Mouse (Mus musculus): ENCODE measurements around the gene Fam219b. TPM values are rescaled to one million over a fixed set of nuclear protein-coding genes. Genes with fewer than 3 reads are reported as not detected.

Gene Fam219b
- polyA plus RNA-seq, 1 experiment from 2014 or later, result 18.2 TPM

DNA sequence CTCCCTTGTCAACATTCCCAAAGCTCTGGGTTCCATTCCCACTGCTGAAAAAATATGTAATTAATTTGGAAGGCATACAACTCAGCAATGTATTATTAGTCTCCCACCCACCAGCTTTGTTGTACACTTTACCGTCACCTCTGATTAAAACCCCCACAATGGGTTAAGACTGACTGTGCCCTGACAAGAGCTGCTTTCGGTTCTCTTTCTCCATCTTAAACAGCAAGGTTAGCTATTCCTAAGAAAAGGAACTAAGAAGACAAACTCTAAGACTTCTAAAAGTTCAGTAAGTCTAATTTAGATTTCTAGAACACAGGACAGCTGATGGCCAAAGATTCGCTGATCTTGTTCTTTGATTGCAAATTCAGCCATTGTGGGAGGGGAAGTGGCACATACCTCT is 19.9 kb downstream of the Fam219b start:
- Histone ChIP-seq H3K9me3 (no peaks in the 10 kb centered on the region), H3K4me3 (replicated peaks) (no peak overlapping the region), H3K27ac (no peak overlapping the region), H3K4me1 (peaks cover 26% of the 10 kb centered on the region), H3K36me3 (replicated peaks) (no peaks in the 10 kb centered on the region), H3K9ac (no peak overlapping the region), H3K27me3 (no peaks in the 10 kb centered on the region), H3K4me2 (no peak overlapping the region)
- WGBS, result 74% methylated on average over 3 of the region's 3 CpGs
- no peak for ATAC-seq (ENCODE audit: low FRiP score)

DNA sequence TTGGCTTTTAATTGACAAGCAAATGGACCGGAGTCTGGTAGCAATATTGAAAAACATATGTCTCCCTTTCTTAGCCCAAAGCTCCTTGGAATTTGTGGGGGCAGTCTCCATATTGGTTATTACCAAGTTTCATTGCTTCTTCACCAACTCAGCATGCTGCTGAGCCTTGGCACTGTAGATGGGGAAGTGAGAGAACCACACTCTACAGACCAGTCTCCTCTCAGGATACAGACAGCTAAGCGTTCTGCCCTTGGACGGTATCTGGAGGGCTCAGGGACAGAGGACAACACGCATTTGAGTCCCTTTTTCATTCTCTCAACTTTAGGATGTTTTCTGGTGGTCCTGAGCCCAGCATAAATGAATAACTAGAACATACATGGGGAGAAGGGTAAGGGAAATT is 21.3 kb downstream of the Fam219b start:
- Histone ChIP-seq H3K27me3 (no peaks in the 10 kb centered on the region), H3K36me3 (replicated peaks) (no peaks in the 10 kb centered on the region), H3K27ac (no peak overlapping the region), H3K4me3 (replicated peaks) (no peak overlapping the region), H3K4me2 (no peak overlapping the region), H3K9me3 (no peaks in the 10 kb centered on the region), H3K9ac (no peak overlapping the region), H3K4me1 (peaks cover 33% of the 10 kb centered on the region)
- ATAC-seq (ENCODE audit: low FRiP score), result no peak
- 88% methylated on average over 4 of the region's 4 CpGs for WGBS

DNA sequence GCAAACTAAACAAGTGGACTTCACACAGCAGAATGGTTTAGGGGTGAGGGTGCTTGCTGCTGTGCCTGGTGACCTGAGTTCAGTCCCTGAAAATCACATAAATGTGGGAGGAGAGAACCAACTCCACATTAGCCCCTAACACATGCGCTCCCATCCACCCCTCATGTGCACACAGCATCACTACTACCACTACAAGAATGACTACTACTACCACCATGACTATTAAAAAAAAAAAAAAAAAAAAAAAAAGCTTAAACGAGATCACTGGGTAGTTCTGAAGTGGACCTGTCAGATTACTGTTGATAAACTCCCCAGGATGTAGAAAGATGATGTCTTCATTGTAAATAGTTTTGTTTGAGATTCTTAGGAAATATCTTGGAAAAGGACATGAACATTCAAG is 22.2 kb downstream of the Fam219b start:
- Histone ChIP-seq H3K4me3 (replicated peaks) (no peak overlapping the region), H3K27me3 (no peaks in the 10 kb centered on the region), H3K9me3 (no peaks in the 10 kb centered on the region), H3K9ac (no peak overlapping the region), H3K36me3 (replicated peaks) (no peaks in the 10 kb centered on the region), H3K4me2 (no peak overlapping the region), H3K27ac (no peak overlapping the region), H3K4me1 (peaks cover 26% of the 10 kb centered on the region)
- no peak for ATAC-seq (ENCODE audit: low FRiP score)
- 81% methylated on average over 2 of the region's 2 CpGs for WGBS

DNA sequence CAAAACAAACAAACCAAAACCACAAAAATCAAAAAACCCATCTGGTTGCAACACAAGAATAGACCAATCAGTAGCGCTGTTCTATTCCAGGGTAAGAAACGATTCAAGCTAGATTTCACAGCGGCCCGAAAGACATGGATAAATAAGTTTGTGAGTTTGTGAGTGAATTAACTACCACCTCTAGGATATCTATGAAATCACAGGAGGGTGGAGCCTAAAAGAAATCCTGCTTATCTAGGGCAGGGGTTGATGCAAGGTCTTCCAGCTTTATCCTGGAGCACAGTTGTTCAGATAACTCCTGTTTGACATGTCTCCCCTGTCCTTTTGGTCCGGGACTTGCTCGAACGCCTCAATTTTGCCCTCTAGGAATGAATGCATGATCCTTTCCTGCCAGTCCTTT is 22.9 kb downstream of the Fam219b start:
- H3K27ac ChIP-seq, result peak overlapping the region; percentile 76
- H3K9ac ChIP-seq, result peak overlapping the region; percentile 62
- H3K4me3 ChIP-seq (replicated peaks), result peak overlapping the region; percentile 64
- peaks cover 25% of the 10 kb centered on the region for H3K4me1 ChIP-seq
- H3K36me3 ChIP-seq (replicated peaks), result no peaks in the 10 kb centered on the region
- ATAC-seq (ENCODE audit: low FRiP score), result no peak; the same call in 1 of the 2 replicates
- H3K4me2 ChIP-seq, result peak overlapping the region; percentile 81
- no peaks in the 10 kb centered on the region for H3K9me3 ChIP-seq
- no peaks in the 10 kb centered on the region for H3K27me3 ChIP-seq
- 27% methylated on average over 7 of the region's 7 CpGs for WGBS

DNA sequence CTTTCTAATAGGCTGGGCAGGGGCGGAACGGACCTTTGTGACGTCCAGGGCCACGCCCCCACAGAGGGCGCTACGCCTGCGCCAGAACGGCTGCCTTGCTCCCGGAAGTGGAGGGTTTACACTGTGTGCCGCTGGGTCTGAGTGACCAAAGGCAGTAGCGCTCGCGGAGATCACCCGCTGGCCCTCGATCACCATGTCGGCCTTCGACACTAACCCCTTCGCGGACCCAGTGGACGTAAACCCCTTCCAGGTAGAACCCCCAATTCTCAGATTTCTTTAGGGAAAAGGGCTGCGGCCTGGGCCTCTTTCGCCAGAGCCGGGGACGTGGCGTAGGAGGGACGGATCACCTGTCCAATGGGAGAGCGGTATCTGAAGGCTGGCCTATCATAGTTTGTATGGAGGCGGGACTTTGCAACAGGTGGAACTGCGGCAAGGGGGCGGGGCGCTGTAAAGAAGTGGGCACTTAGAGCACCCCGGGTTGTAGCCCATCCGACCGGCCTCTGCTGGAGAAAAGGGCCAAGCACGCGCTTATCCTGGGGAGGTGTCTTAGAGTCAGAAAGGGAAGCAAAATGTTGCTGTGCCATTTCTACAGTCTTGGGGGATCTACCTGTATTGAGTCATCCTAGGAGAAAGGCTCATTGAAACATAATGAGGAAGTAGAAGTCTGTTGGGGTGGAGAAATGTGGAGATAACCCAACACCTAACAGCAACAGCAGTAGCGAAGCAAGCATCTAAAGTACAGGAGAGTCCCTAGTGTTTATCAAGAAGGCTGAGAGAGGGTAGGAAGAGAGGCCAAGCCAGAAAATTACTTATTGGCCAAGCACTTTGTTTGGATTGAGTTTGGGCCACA is 23.8 kb downstream of the Fam219b start, which contains the start of gene Scamp2:
Gene Scamp2 (plus strand): TSS at position 83 of the 850 bp plus-strand sequence.
- H3K4me3 ChIP-seq (replicated peaks), result peak within 1 kb of the TSS; percentile 64
- no peaks in the 10 kb centered on the region for H3K36me3 ChIP-seq (replicated peaks)
- ATAC-seq (ENCODE audit: low FRiP score), result peak; percentile 100
- peak within 1 kb of the TSS; percentile 76 for H3K27ac ChIP-seq
- under 1% methylated on average over 37 of the region's 37 CpGs for whole genome bisulfite sequencing
- H3K27me3 ChIP-seq, result no peaks in the 10 kb centered on the region
- peak within 1 kb of the TSS; percentile 81 for H3K4me2 ChIP-seq
- H3K9ac ChIP-seq, result peak within 1 kb of the TSS; percentile 62
- H3K4me1 ChIP-seq, result peaks cover 33% of the 10 kb centered on the region
- no peaks in the 10 kb centered on the region for H3K9me3 ChIP-seq

DNA sequence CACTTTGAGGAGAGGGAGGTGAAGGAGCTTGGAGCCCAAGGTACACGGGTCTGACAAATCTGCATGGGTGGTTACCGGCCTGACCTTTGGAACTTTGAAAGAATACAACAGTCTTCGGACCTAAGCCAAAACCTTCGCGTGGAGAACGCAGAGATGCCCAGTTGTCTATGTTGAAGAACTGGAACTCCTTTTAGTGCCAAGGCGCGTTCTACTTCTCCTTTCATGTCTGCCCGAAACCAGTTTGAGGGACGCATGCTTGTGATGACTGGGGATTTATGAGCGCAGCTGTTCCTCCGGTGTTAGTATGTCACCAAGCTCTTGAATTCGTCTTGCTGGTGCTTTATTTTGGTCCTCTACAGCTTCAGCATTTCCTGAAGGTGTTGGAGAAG is 24.4 kb downstream of the Fam219b start:
- Histone ChIP-seq H3K9ac (0 out of 2 replicates have a peak overlapping the region, but pooled peaks have one; percentile 62), H3K36me3 (replicated peaks) (no peaks in the 10 kb centered on the region), H3K27me3 (no peaks in the 10 kb centered on the region), H3K4me1 (peaks cover 34% of the 10 kb centered on the region), H3K9me3 (no peaks in the 10 kb centered on the region), H3K4me2 (peak overlapping the region; percentile 81), H3K4me3 (replicated peaks) (peak overlapping the region; percentile 64), H3K27ac (no peak overlapping the region)
- 86% methylated on average over 13 of the region's 13 CpGs for WGBS
- ATAC-seq (ENCODE audit: low FRiP score), result no peak

DNA sequence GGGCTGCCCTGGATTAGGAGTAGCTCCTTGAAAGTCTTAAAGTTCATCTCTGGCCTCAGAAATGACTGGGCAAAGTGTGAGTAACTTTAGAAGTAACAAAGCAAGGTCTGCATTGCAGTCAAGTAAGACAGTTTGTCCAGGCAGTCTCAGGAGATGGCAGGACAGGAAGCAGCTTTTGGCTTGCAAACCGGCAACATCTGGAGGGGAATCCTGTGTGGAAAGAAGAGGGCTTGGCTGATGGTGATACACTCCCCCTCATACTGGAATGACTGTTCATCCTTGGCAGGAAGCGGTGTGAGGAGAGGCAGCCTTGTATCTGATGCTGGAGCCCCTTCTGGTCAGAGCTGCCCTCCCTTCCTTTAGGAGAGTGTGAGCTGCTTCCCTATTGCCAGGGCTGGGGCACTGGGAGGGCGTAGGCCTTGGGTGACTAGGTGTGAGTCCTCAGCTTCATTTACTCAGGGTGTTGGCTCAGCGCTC is 25.6 kb downstream of the Fam219b start:
- H3K4me3 ChIP-seq (replicated peaks), result no peak overlapping the region
- H3K27me3 ChIP-seq, result no peaks in the 10 kb centered on the region
- no peak overlapping the region for H3K4me2 ChIP-seq
- H3K9me3 ChIP-seq, result no peaks in the 10 kb centered on the region
- H3K9ac ChIP-seq, result no peak overlapping the region
- WGBS, result 89% methylated on average over 4 of the region's 4 CpGs
- ATAC-seq (ENCODE audit: low FRiP score), result no peak
- H3K36me3 ChIP-seq (replicated peaks), result peaks cover 4% of the 10 kb centered on the region
- H3K4me1 ChIP-seq, result peaks cover 34% of the 10 kb centered on the region
- no peak overlapping the region for H3K27ac ChIP-seq

DNA sequence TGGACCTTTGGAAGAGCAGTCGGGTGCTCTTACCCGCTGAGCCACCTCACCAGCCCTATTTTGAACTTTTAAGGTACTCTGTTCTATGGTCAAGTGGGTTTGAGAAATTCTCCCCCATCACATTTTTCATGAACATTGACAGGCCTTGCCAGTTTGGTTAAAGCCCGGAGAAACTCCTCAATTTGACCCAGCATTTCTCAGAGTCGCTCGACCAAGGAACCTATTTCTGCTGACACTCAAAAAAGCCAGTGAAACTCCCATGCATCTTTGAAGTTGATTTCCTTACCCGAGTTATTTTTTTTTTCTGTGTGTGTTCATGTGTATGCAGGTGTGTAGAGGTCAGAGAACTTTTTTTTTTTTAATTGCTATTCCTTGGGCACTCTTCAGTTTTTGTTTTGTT is 27.3 kb downstream of the Fam219b start:
- WGBS, result 93% methylated on average over 6 of the region's 6 CpGs
- H3K4me3 ChIP-seq (replicated peaks), result no peak overlapping the region
- H3K9ac ChIP-seq, result no peak overlapping the region
- H3K4me2 ChIP-seq, result no peak overlapping the region
- peaks cover 21% of the 10 kb centered on the region for H3K36me3 ChIP-seq (replicated peaks)
- H3K27ac ChIP-seq, result no peak overlapping the region
- ATAC-seq (ENCODE audit: low FRiP score), result no peak
- H3K27me3 ChIP-seq, result no peaks in the 10 kb centered on the region
- peaks cover 34% of the 10 kb centered on the region for H3K4me1 ChIP-seq
- no peaks in the 10 kb centered on the region for H3K9me3 ChIP-seq

DNA sequence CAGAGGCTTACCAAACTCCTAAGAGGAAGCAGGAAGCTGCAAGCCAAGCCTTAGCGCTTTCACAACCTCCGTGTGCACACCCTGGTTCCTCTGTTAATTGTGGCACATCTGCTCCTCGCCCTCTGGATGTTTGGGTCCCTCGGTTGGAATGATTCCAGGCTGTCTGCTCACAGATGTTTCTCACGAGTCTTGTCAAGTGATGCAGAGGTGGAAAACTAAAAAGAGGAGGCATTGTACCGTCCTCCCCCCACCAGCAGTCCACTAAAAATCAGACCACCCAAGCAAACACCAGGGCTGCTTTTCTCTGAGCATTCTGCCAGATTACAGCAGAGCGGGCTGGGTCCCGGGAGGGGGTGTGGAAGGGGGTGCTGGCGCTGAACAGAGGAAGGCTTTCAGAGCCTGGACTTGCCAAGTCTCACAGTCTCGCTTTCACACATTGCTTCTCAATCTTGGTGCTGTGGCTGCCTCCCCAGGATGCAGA is 28.5 kb downstream of the Fam219b start:
- no peaks in the 10 kb centered on the region for H3K9me3 ChIP-seq
- H3K27me3 ChIP-seq, result no peaks in the 10 kb centered on the region
- no peak overlapping the region for H3K4me3 ChIP-seq (replicated peaks)
- H3K4me1 ChIP-seq, result peaks cover 30% of the 10 kb centered on the region
- H3K36me3 ChIP-seq (replicated peaks), result peaks cover 26% of the 10 kb centered on the region
- H3K9ac ChIP-seq, result peak overlapping the region; percentile 12; the same call in 1 of the 2 replicates
- no peak overlapping the region for H3K4me2 ChIP-seq
- no peak for ATAC-seq (ENCODE audit: low FRiP score)
- WGBS, result 69% methylated on average over 10 of the region's 10 CpGs
- H3K27ac ChIP-seq, result no peak overlapping the region

DNA sequence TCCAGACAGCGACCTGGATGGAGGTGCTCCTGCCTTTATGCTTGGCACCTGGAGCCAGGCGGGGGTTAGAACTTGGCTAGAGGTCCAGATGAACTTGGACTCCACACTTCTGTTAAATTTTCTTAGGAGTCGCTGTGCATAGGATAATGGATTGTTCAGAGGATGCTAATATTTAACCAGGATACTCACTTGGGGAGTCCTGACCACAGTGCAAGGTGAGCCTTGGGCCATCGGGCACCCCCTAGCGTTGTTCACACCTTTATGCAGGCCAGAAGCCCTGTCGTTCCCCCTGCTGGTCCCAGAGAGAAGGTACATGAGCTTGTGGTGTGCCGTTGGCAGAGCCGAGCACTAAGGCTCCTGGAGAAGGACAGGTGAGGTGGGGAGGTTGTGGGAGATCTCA is 29.5 kb downstream of the Fam219b start:
- no peak overlapping the region for H3K4me2 ChIP-seq
- H3K27me3 ChIP-seq, result no peaks in the 10 kb centered on the region
- no peak for ATAC-seq (ENCODE audit: low FRiP score)
- no peak overlapping the region for H3K27ac ChIP-seq
- H3K36me3 ChIP-seq (replicated peaks), result peaks cover 29% of the 10 kb centered on the region
- H3K4me1 ChIP-seq, result peaks cover 22% of the 10 kb centered on the region
- no peak overlapping the region for H3K9ac ChIP-seq
- WGBS, result 58% methylated on average over 8 of the region's 8 CpGs
- H3K9me3 ChIP-seq, result no peaks in the 10 kb centered on the region
- no peak overlapping the region for H3K4me3 ChIP-seq (replicated peaks)

DNA sequence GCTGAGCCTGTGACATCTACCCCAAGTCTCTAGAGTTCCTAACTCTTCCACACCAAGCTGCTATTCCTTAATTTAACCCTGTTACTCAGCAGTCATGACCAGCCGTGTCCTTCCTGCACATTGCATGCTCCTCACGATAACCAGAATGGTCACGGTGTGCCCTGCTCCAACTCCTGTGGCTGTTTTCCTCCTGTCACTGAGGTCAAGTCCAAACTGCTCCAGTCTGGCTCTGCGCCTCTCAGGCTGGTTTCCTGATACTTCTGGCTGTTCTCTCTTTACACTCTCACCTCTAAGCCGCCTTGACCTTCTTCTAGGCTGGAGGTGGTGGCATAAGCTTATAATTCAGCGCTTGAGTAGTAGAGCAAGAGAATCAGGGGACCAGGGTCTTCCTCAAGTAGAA is 31.2 kb downstream of the Fam219b start:
- no peak overlapping the region for H3K4me3 ChIP-seq (replicated peaks)
- no peak overlapping the region for H3K27ac ChIP-seq
- ATAC-seq (ENCODE audit: low FRiP score), result no peak
- no peak overlapping the region for H3K9ac ChIP-seq
- WGBS, result 95% methylated on average over 6 of the region's 6 CpGs
- H3K36me3 ChIP-seq (replicated peaks), result peaks cover 32% of the 10 kb centered on the region
- H3K27me3 ChIP-seq, result no peaks in the 10 kb centered on the region
- H3K4me2 ChIP-seq, result no peak overlapping the region
- H3K9me3 ChIP-seq, result no peaks in the 10 kb centered on the region
- H3K4me1 ChIP-seq, result peaks cover 9% of the 10 kb centered on the region; the same call in 1 of the 2 replicates

DNA sequence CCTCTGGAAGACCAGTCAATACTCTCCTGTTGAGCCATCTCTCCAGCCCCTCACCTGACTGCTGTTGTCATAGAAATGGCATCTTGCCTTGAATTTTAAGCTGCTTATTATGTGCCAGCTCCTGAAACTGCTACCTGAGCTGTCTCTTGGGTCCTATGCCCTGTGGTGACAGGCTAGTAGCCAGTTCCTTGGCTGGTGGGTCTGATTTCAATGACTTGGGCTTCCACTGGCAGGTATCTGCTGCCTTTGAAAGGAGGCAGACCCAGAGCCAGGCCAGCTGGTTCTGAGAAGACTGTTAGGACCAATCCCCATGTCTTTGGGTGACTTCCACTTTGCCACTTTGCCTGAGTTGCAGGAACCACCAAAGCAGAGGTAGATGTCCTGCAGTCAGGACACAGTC is 37.1 kb downstream of the Fam219b start:
- Histone ChIP-seq H3K4me3 (replicated peaks) (no peak overlapping the region), H3K27me3 (no peaks in the 10 kb centered on the region), H3K36me3 (replicated peaks) (peaks cover 45% of the 10 kb centered on the region), H3K4me2 (no peak overlapping the region), H3K9me3 (no peaks in the 10 kb centered on the region), H3K9ac (no peak overlapping the region), H3K4me1 (no peaks in the 10 kb centered on the region), H3K27ac (no peak overlapping the region)
- ATAC-seq (ENCODE audit: low FRiP score), result no peak

DNA sequence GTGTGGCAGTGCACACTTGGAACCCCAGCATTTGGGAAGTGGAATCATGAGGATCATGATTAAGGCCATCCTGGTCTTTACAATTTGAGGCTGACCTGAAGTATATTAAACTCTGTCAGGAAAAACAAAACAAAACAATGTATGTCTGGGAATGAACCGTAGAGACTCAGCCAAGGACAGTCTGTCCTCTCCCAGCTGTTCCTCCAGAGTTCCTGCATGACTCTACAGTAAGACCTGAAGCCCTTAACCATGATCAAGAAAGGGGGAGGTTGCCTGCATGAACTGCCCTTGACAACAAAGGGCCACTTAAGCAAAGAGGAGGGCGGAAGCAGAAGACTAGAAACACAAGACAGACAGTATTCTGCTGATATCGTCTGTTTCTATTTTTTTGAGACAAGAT is 38.2 kb downstream of the Fam219b start:
- 85% methylated on average over 3 of the region's 3 CpGs for WGBS
- no peaks in the 10 kb centered on the region for H3K27me3 ChIP-seq
- H3K9ac ChIP-seq, result no peak overlapping the region
- H3K36me3 ChIP-seq (replicated peaks), result peaks cover 50% of the 10 kb centered on the region
- ATAC-seq (ENCODE audit: low FRiP score), result no peak
- H3K27ac ChIP-seq, result no peak overlapping the region
- H3K4me1 ChIP-seq, result no peaks in the 10 kb centered on the region
- no peaks in the 10 kb centered on the region for H3K9me3 ChIP-seq
- no peak overlapping the region for H3K4me2 ChIP-seq
- no peak overlapping the region for H3K4me3 ChIP-seq (replicated peaks)

All from forebrain, embryonic 12.5 days (tissue).